Mouse (Mus musculus) limb, embryonic 14.5 days (tissue): ENCODE results near the gene Mctp1. TPM values are rescaled to one million over a fixed set of nuclear protein-coding genes. Genes with fewer than 3 reads are reported as not detected.
A peak's percentile ranks its signal among the peaks of the same experiment; 100 is the strongest.

Experiments
- ATAC-seq: fragments of 200-750 bp; cut with Nextera tagmentation; 2 replicates; pipeline ENCODE4 v1.8.0; 2017; ENCODE audit warnings: low read depth, moderate number of reproducible peaks, moderate TSS enrichment; ENCODE audit not compliant: low FRiP score
- DNase-seq: peaks from one replicate; pipeline ENCODE4 v3.0.0-alpha.2; 2015; ENCODE audit warnings: low spot score
- H3K27ac ChIP-seq: fragments of 300-500 bp; sonication (generic); replicated peaks from 2 replicates; pipeline ENCODE4 v1.5.1; 2014; ENCODE audit warnings: low read depth, mild to moderate bottlenecking, low read length, moderate library complexity, mixed read lengths
- H3K27me3 ChIP-seq: fragments of 300-500 bp; sonication (generic); 2 replicates; pipeline ENCODE4 v1.6.1; 2014; ENCODE audit warnings: low read length, mixed read lengths; ENCODE audit not compliant: control insufficient read depth, insufficient read depth
- H3K36me3 ChIP-seq: fragments of 300-500 bp; sonication (generic); 2 replicates; pipeline ENCODE4 v1.6.1; 2014; ENCODE audit warnings: mild to moderate bottlenecking, low read length, moderate library complexity, mixed read lengths; ENCODE audit not compliant: control insufficient read depth, insufficient read depth
- H3K4me1 ChIP-seq: fragments of 300-500 bp; sonication (generic); 2 replicates; pipeline ENCODE4 v1.6.1; 2014; ENCODE audit warnings: antibody characterized with exemption, low read length, mixed read lengths; ENCODE audit not compliant: control insufficient read depth, insufficient read depth
- H3K4me2 ChIP-seq: fragments of 300-500 bp; sonication (generic); replicated peaks from 2 replicates; pipeline ENCODE4 v1.6.1; 2014; ENCODE audit warnings: low read depth, mild to moderate bottlenecking, low read length, moderate library complexity; ENCODE audit not compliant: severe bottlenecking
- H3K4me3 ChIP-seq: fragments of 300-500 bp; sonication (generic); replicated peaks from 2 replicates; pipeline ENCODE4 v1.5.1; 2014; ENCODE audit warnings: low read length
- H3K9ac ChIP-seq: fragments of 300-500 bp; sonication (generic); 2 replicates; pipeline ENCODE4 v1.6.1; 2014; ENCODE audit warnings: mild to moderate bottlenecking, low read depth, low read length, moderate library complexity; ENCODE audit not compliant: severe bottlenecking
- H3K9me3 ChIP-seq: fragments of 300-500 bp; sonication (generic); 2 replicates; pipeline ENCODE4 v1.6.1; 2016; ENCODE audit warnings: low read length; ENCODE audit not compliant: control insufficient read depth
- POLR2A ChIP-seq: fragments of 200-500 bp; IDR thresholded peaks from 2 replicates; pipeline ENCODE4 v1.8.0; 2012; ENCODE audit warnings: inconsistent platforms, mild to moderate bottlenecking, moderate library complexity, borderline replicate concordance; ENCODE audit not compliant: insufficient read depth, insufficient read length; ENCODE audit errors: extremely low read depth
- WGBS: fragments of 180-500 bp; shearing (Covaris S2); extraction: QIAGEN DNeasy Blood & Tissue Kit; methylation state at CpG from one replicate; pipeline ENCODE4 v1.1.7; 2014; 5-methylcytosine and 5-hydroxymethylcytosine counted together
- polyA plus RNA-seq, 2 experiments: library from polyadenylated mRNA; depleted of rRNA in 1 of 2; stranded (reverse) in 1 of 2; unstranded in 1 of 2; fragments of >200 nt; fragmentation: Nextera tagmentation in 1 of 2; extraction: Ambion mirVana in 1 of 2; gene quantifications; 2 replicates each; pipeline versions ENCODE4 v1.2.1 to v1.2.3; 2012 to 2014

Gene Mctp1
- polyA plus RNA-seq, 2 experiments, result 0.44 to 0.59 TPM

- Histone ChIP-seq H3K27ac (no peak overlapping the region), H3K4me1 (no peaks in the 10 kb centered on the region), H3K4me3 (no peak overlapping the region), H3K36me3 (no peaks in the 10 kb centered on the region), H3K9ac (no peak overlapping the region), H3K9me3 (no peaks in the 10 kb centered on the region), H3K4me2 (no peak overlapping the region), H3K27me3 (no peaks in the 10 kb centered on the region)
- ATAC-seq, result no peak
- no peak for DNase-seq
- no peak for TF ChIP-seq POLR2A
These were observed 97.3 kb downstream of the Mctp1 start for GRCm38 (mm10) chr13:76481601-76482000.

- no peak overlapping the region for H3K4me2 ChIP-seq
- H3K4me1 ChIP-seq, result no peaks in the 10 kb centered on the region
- no peaks in the 10 kb centered on the region for H3K36me3 ChIP-seq
- no peaks in the 10 kb centered on the region for H3K27me3 ChIP-seq
- 84% methylated on average over 2 of the region's 2 CpGs for WGBS
- DNase-seq (no peak), ATAC-seq (no peak)
- no peak overlapping the region for H3K27ac ChIP-seq
- no peak for TF ChIP-seq POLR2A
- H3K9ac ChIP-seq, result no peak overlapping the region
- H3K9me3 ChIP-seq, result no peaks in the 10 kb centered on the region
- H3K4me3 ChIP-seq, result no peak overlapping the region
These were observed 98.7 kb downstream of the Mctp1 start for GRCm38 (mm10) chr13:76482998-76483397.

GRCm38 (mm10) chr13:76484086-76484709 lies 99.9 kb downstream of the Mctp1 start:
- WGBS, result 8% methylated on average over 2 of the region's 2 CpGs
- no peaks in the 10 kb centered on the region for H3K36me3 ChIP-seq
- DNase-seq, result peak; percentile 17
- ATAC-seq, result peak; percentile 34; the same call in 1 of the 2 replicates
- H3K4me3 ChIP-seq, result no peak overlapping the region
- H3K27me3 ChIP-seq, result no peaks in the 10 kb centered on the region
- no peaks in the 10 kb centered on the region for H3K4me1 ChIP-seq
- H3K27ac ChIP-seq, result no peak overlapping the region
- no peak for TF ChIP-seq POLR2A
- no peak overlapping the region for H3K9ac ChIP-seq
- H3K4me2 ChIP-seq, result no peak overlapping the region
- no peaks in the 10 kb centered on the region for H3K9me3 ChIP-seq

GRCm38 (mm10) chr13:76515896-76516295 lies 131.6 kb downstream of the Mctp1 start:
- Histone ChIP-seq H3K36me3 (no peaks in the 10 kb centered on the region), H3K27ac (no peak overlapping the region), H3K27me3 (no peaks in the 10 kb centered on the region), H3K9ac (no peak overlapping the region), H3K4me1 (no peaks in the 10 kb centered on the region), H3K4me2 (no peak overlapping the region), H3K9me3 (no peaks in the 10 kb centered on the region), H3K4me3 (no peak overlapping the region)
- DNase-seq (no peak), ATAC-seq (no peak)
- no peak for TF ChIP-seq POLR2A
- WGBS, result 84% methylated on average over 2 of the region's 2 CpGs

- no peak overlapping the region for H3K27ac ChIP-seq
- H3K9ac ChIP-seq, result no peak overlapping the region
- TF ChIP-seq POLR2A, result no peak
- WGBS, result 63% methylated on average over 1 of the region's 1 CpGs
- no peaks in the 10 kb centered on the region for H3K27me3 ChIP-seq
- H3K4me2 ChIP-seq, result no peak overlapping the region
- no peak for DNase-seq
- H3K9me3 ChIP-seq, result no peaks in the 10 kb centered on the region
- ATAC-seq, result no peak
- H3K4me1 ChIP-seq, result no peaks in the 10 kb centered on the region
- no peak overlapping the region for H3K4me3 ChIP-seq
- H3K36me3 ChIP-seq, result no peaks in the 10 kb centered on the region
These were observed 138.8 kb downstream of the Mctp1 start for GRCm38 (mm10) chr13:76523170-76523569.

- no peak for ATAC-seq
- no peak for TF ChIP-seq POLR2A
- Histone ChIP-seq H3K4me2 (no peak overlapping the region), H3K9ac (no peak overlapping the region), H3K36me3 (no peaks in the 10 kb centered on the region), H3K27ac (no peak overlapping the region), H3K9me3 (no peaks in the 10 kb centered on the region), H3K4me1 (no peaks in the 10 kb centered on the region), H3K27me3 (no peaks in the 10 kb centered on the region), H3K4me3 (no peak overlapping the region)
- no peak for DNase-seq
These were observed 143.0 kb downstream of the Mctp1 start for GRCm38 (mm10) chr13:76527326-76527725.
